Mouse (Mus musculus) ES-Bruce4 (cell line): Measurements from ENCODE around the gene Gm12166. TPM values are rescaled to one million over a fixed set of nuclear protein-coding genes. Genes with fewer than 3 reads are reported as not detected.
A peak's percentile ranks its signal among the peaks of the same experiment; 100 is the strongest.

Experiments
- H3K27ac ChIP-seq: 2 replicates; pipeline ENCODE4 v1.5.1; 2012; ENCODE audit warnings: low read length, inconsistent platforms; ENCODE audit not compliant: insufficient read depth
- H3K27me3 ChIP-seq: 2 replicates; pipeline ENCODE4 v1.6.1; 2012; ENCODE audit warnings: mild to moderate bottlenecking, low read length, inconsistent platforms; ENCODE audit not compliant: control insufficient read depth, poor library complexity, insufficient read depth, severe bottlenecking
- H3K36me3 ChIP-seq: 2 replicates; pipeline ENCODE4 v1.6.1; 2012; ENCODE audit warnings: inconsistent platforms, mild to moderate bottlenecking, low read length, moderate library complexity; ENCODE audit not compliant: control insufficient read depth, poor library complexity, insufficient read depth, severe bottlenecking
- H3K4me1 ChIP-seq: one replicate; pipeline ENCODE4 v1.8.1; 2011; ENCODE audit warnings: low read length; ENCODE audit not compliant: control insufficient read depth, insufficient read depth
- H3K4me3 ChIP-seq: 2 replicates; pipeline ENCODE4 v1.5.1; 2011; ENCODE audit warnings: low read depth, mild to moderate bottlenecking, low read length
- H3K9ac ChIP-seq: 2 replicates; pipeline ENCODE4 v1.6.1; 2012; ENCODE audit warnings: low read depth, mild to moderate bottlenecking, inconsistent platforms; ENCODE audit not compliant: poor library complexity, severe bottlenecking
- H3K9me3 ChIP-seq: replicated peaks from 2 replicates; pipeline ENCODE4 v1.6.1; 2012; ENCODE audit warnings: mild to moderate bottlenecking, low read length, inconsistent platforms; ENCODE audit not compliant: control insufficient read depth, poor library complexity, insufficient read depth, severe bottlenecking
- CTCF ChIP-seq: IDR thresholded peaks from one replicate; pipeline ENCODE4 v1.8.1; 2011; ENCODE audit warnings: low read depth, low read length
- EP300 ChIP-seq: IDR thresholded peaks from 2 replicates; pipeline ENCODE4 v1.6.1; 2011; ENCODE audit warnings: low read depth, low read length; ENCODE audit not compliant: insufficient read depth
- POLR2A ChIP-seq: IDR thresholded peaks from one replicate; pipeline ENCODE4 v1.8.1; 2011; ENCODE audit warnings: low read length; ENCODE audit not compliant: insufficient read depth
- polyA plus RNA-seq: library from polyadenylated mRNA; stranded (reverse); fragments of >200 nt; gene quantifications from 2 replicates; pipeline ENCODE4 v1.2.4, GENCODE M21; 2011; ENCODE audit warnings: low read depth; ENCODE audit not compliant: missing spikeins, insufficient read depth, insufficient read length

The Gm12166 gene
- polyA plus RNA-seq, 1 experiment: 5.5 TPM

DNA sequence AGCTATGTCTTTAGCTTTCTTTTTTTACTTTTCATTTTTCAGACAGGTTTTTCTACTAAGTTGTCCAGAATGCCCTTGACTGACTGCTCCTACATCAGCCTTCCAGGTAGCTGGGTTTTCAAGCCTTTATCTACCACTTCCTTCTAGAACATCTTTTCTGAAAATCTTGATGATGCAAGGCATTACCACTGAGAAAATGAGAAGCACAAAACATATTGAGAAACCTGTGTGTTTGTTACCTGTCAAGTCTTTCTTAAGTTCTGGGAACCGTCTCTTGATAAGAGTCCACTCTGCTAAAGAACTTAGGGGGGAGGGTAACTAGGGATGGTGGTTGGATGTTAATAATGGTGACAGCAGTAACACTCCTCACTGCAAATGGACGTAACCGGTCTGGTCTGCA, 23.4 kb upstream of the Gm12166 start:
- Histone ChIP-seq H3K27ac (no peak overlapping the region), H3K27me3 (no peaks in the 10 kb centered on the region), H3K9me3 (peaks cover 39% of the 10 kb centered on the region), H3K4me3 (no peak overlapping the region), H3K9ac (no peak overlapping the region), H3K36me3 (peaks cover 31% of the 10 kb centered on the region), H3K4me1 (peaks cover 10% of the 10 kb centered on the region)
- TF ChIP-seq EP300 (no peak), POLR2A (no peak), CTCF (no peak)

GRCm38 (mm10) chr11:46073850-46074688, 21.9 kb upstream of the Gm12166 start:
- no peak overlapping the region for H3K27ac ChIP-seq
- no peak for TF ChIP-seq EP300
- TF ChIP-seq CTCF: no peak
- peaks cover 34% of the 10 kb centered on the region for H3K9me3 ChIP-seq
- H3K36me3 ChIP-seq: peaks cover 31% of the 10 kb centered on the region
- H3K4me1 ChIP-seq: peaks cover 10% of the 10 kb centered on the region
- no peak overlapping the region for H3K4me3 ChIP-seq
- H3K9ac ChIP-seq: no peak overlapping the region
- no peaks in the 10 kb centered on the region for H3K27me3 ChIP-seq

DNA sequence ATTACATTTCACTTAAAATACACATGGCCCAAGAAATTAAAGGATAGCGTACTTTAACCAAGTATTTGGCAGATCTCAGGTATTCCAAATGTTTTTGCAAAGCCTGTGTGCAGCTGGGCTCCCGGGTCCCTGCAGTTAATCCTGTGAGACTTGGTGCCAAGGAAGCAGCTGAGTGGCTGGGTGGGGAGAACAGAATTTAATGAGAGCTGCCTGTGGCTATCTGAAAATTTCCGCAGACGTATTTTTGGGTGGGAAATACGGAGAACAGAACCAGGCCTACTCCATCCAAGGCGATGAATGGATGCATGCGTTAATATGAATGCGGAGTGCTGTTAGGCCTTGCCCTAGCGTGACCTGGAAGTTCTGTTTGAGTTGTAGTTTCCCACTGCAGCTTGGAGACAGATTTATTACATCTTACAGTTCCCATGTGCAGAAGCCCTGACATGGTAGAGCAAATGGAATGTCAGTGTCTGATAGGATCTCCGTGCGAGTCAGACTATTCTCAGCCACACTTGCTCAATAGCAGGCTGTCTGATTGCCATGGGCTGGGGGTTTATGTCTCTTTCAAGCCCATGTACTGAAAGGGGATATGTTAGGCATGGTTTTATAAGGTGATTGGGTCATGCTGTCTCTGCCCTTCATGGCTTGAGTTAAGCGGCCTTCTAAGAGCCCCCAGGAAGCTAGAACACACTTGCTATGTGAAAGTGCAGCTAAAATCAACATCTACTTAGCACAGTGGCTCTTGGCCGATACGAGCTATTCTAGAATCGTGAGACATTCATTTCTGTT, 21.1 kb upstream of the Gm12166 start:
- Histone ChIP-seq H3K9ac (no peak overlapping the region), H3K4me1 (peaks cover 10% of the 10 kb centered on the region), H3K27me3 (no peaks in the 10 kb centered on the region), H3K9me3 (peaks cover 27% of the 10 kb centered on the region), H3K36me3 (peaks cover 26% of the 10 kb centered on the region), H3K27ac (no peak overlapping the region), H3K4me3 (no peak overlapping the region)
- TF ChIP-seq CTCF: no peak
- no peak for TF ChIP-seq EP300
- TF ChIP-seq POLR2A: no peak

- H3K4me1 ChIP-seq: peaks cover 10% of the 10 kb centered on the region
- H3K4me3 ChIP-seq: no peak overlapping the region
- peaks cover 20% of the 10 kb centered on the region for H3K36me3 ChIP-seq
- H3K9me3 ChIP-seq: peaks cover 23% of the 10 kb centered on the region
- no peaks in the 10 kb centered on the region for H3K27me3 ChIP-seq
- H3K27ac ChIP-seq: no peak overlapping the region
- TF ChIP-seq CTCF (no peak), EP300 (no peak), POLR2A (no peak)
- no peak overlapping the region for H3K9ac ChIP-seq
Observed at GRCm38 (mm10) chr11:46072466-46073060, 20.4 kb upstream of the Gm12166 start.

DNA sequence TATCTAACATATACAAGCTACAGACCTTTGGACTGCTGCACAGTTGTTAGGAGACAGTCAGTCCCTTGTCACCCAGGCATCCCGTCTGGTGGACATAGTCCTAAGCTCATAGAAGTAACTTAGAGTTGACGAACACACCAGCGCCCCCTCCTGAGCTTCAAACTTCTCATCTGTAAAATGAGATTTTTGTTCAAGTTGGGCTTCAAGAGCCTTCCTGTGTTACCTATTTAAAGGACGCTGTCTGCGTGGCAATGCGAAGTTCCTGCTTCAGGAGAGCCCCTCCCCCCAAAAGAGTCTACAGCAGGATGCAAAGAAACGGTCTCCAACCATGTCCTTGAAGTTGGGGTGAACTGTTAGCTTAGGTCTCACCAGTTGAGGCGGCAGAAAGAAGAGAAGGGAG, 18.7 kb upstream of the Gm12166 start:
- Histone ChIP-seq H3K4me1 (peaks cover 13% of the 10 kb centered on the region), H3K9me3 (peaks cover 6% of the 10 kb centered on the region), H3K27ac (peak overlapping the region; percentile 56), H3K9ac (no peak overlapping the region), H3K27me3 (no peaks in the 10 kb centered on the region), H3K36me3 (peaks cover 9% of the 10 kb centered on the region), H3K4me3 (no peak overlapping the region)
- TF ChIP-seq CTCF: no peak
- no peak for TF ChIP-seq EP300
- no peak for TF ChIP-seq POLR2A

GRCm38 (mm10) chr11:46070161-46070560, 18.0 kb upstream of the Gm12166 start:
- Histone ChIP-seq H3K27me3 (no peaks in the 10 kb centered on the region), H3K9me3 (no peaks in the 10 kb centered on the region; the same call in 1 of the 2 replicates), H3K4me1 (peaks cover 13% of the 10 kb centered on the region), H3K9ac (peak overlapping the region; percentile 70), H3K27ac (peak overlapping the region; percentile 81), H3K36me3 (peaks cover 3% of the 10 kb centered on the region; the same call in 1 of the 2 replicates), H3K4me3 (peak overlapping the region; percentile 42)
- no peak for TF ChIP-seq CTCF
